In genomic region chr11:78095144-78095516, GRCm38 (mm10) we compare ENCODE assay signal across 8 mouse cellular contexts. TPM values are rescaled to one million over a fixed set of nuclear protein-coding genes. Genes with fewer than 3 reads are reported as not detected.
DNase-seq lines count a peak whose midpoint lies in the region; ATAC-seq and TF ChIP-seq lines count a peak whose summit lies in the region.

No protein-coding gene starts in this region.

- H3K4me3 ChIP-seq in heart, embryonic 13.5 days, result peak overlapping the region; percentile 82
- peak overlapping the region; percentile 82 for H3K4me3 ChIP-seq in ES-Bruce4 (ENCODE audit: low read depth, low read length)
- peak overlapping the region; percentile 80 for H3K4me3 ChIP-seq in forebrain, postnatal 0 days (ENCODE audit: low read depth, low read length)
- peak overlapping the region; percentile 97 for H3K4me3 ChIP-seq in macrophage (ENCODE audit: inconsistent target)

- ATAC-seq in heart, embryonic 13.5 days (ENCODE audit: extremely low read depth, insufficient number of reproducible peaks, low FRiP score, low TSS enrichment), result no peak
- ATAC-seq in forebrain, postnatal 0 days, result no peak

- H3K4me2 ChIP-seq in heart, embryonic 13.5 days, result peak overlapping the region; percentile 87
- peak overlapping the region; percentile 87 for H3K4me2 ChIP-seq in forebrain, postnatal 0 days (ENCODE audit: low read depth)

- no peaks in the 10 kb centered on the region for H3K27me3 ChIP-seq in heart, embryonic 13.5 days (replicated peaks)
- H3K27me3 ChIP-seq in ES-Bruce4 (ENCODE audit: control insufficient read depth, insufficient read depth, low read length, poor library complexity, severe bottlenecking), result no peaks in the 10 kb centered on the region
- H3K27me3 ChIP-seq in forebrain, postnatal 0 days (ENCODE audit: insufficient read depth, low read length), result no peaks in the 10 kb centered on the region

- H3K27ac ChIP-seq in heart, embryonic 13.5 days (replicated peaks), result peak overlapping the region; percentile 93
- no peak overlapping the region for H3K27ac ChIP-seq in ES-Bruce4 (ENCODE audit: insufficient read depth, low read length)
- H3K27ac ChIP-seq in forebrain, postnatal 0 days (ENCODE audit: low read depth, low read length), result no peak overlapping the region; the same call in 1 of the 2 replicates
- H3K27ac ChIP-seq in macrophage, result peak overlapping the region; percentile 74

- peaks cover 14% of the 10 kb centered on the region; the same call in 1 of the 2 replicates for H3K36me3 ChIP-seq in heart, embryonic 13.5 days
- H3K36me3 ChIP-seq in ES-Bruce4 (ENCODE audit: control insufficient read depth, insufficient read depth, low read length, poor library complexity, severe bottlenecking), result no peaks in the 10 kb centered on the region
- no peaks in the 10 kb centered on the region for H3K36me3 ChIP-seq in forebrain, postnatal 0 days (ENCODE audit: insufficient read depth)
- H3K36me3 ChIP-seq in macrophage (ENCODE audit: inconsistent target), result no peaks in the 10 kb centered on the region

- H3K4me1 ChIP-seq in heart, embryonic 13.5 days, result peaks cover 40% of the 10 kb centered on the region
- no peaks in the 10 kb centered on the region for H3K4me1 ChIP-seq in ES-Bruce4 (ENCODE audit: control insufficient read depth, insufficient read depth, low read length)
- H3K4me1 ChIP-seq in forebrain, postnatal 0 days (ENCODE audit: insufficient read depth), result peaks cover 10% of the 10 kb centered on the region

- H3K79me2 ChIP-seq in macrophage (ENCODE audit: inconsistent target), result peaks cover 55% of the 10 kb centered on the region

- H3K9me3 ChIP-seq in heart, embryonic 13.5 days, result no peaks in the 10 kb centered on the region
- H3K9me3 ChIP-seq in ES-Bruce4 (replicated peaks; ENCODE audit: control insufficient read depth, insufficient read depth, low read length, poor library complexity, severe bottlenecking), result no peaks in the 10 kb centered on the region
- H3K9me3 ChIP-seq in forebrain, postnatal 0 days (ENCODE audit: low read length), result no peaks in the 10 kb centered on the region

- WGBS in heart, embryonic 13.5 days, result 15% methylated on average over 5 of the region's 5 CpGs
- WGBS in forebrain, postnatal 0 days, result 29% methylated on average over 5 of the region's 5 CpGs
- WGBS in macrophage (ENCODE audit: missing documents), result 37% methylated on average over 5 of the region's 5 CpGs

- DNase-seq in heart, postnatal 4 days, result no peak
- no peak for DNase-seq in forebrain, postnatal 0 days
- no peak for DNase-seq in left cerebral cortex, postnatal 25 days (ENCODE audit: low spot score in 2 of 2)
- no peak for DNase-seq in gastrocnemius, adult 8-10 months (ENCODE audit: low spot score in 2 of 2)
- no peak for DNase-seq in kidney, postnatal 10 days

- no peak for TF ChIP-seq CTCF in ES-Bruce4 (IDR thresholded peaks at IDR 0.05; ENCODE audit: low read depth, low read length)
- TF ChIP-seq CTCF in forebrain, postnatal 0 days (IDR thresholded peaks at IDR 0.05; ENCODE audit: low read depth), result no peak

- intact Hi-C loops in left cerebral cortex, postnatal 25 days (cut with DNase I), result loop anchor here (2.0 kb wide), 3 partner anchors 14 to 70 kb away; partner anchors contain the start of genes Eral1 and Traf4

- no peak for TF ChIP-seq POLR2A in ES-Bruce4 (IDR thresholded peaks at IDR 0.05; ENCODE audit: insufficient read depth, low read length)

- H3K9ac ChIP-seq in heart, embryonic 13.5 days, result peak overlapping the region; percentile 95
- H3K9ac ChIP-seq in ES-Bruce4 (ENCODE audit: low read depth, poor library complexity, severe bottlenecking), result peak overlapping the region; percentile 53
- peak overlapping the region; percentile 78 for H3K9ac ChIP-seq in forebrain, postnatal 0 days

- TF ChIP-seq EP300 in ES-Bruce4 (IDR thresholded peaks at IDR 0.05; ENCODE audit: insufficient read depth, low read depth, low read length), result no peak

RNA-seq across cellular contexts. Expression of gene Fam222b, which starts 0.7 kb away (rescaled TPM):
- 16.5 and 17.7 TPM in 2 replicates for polyA plus RNA-seq in heart, embryonic 13.5 days (2015; fragmentation: Nextera tagmentation; extraction: Ambion mirVana)
- total RNA-seq in heart, postnatal 4 days (2021), result 10 to 100 TPM; 17.1 to 17.5 TPM
- 17.5 and 18.1 TPM in 2 replicates for polyA plus RNA-seq in ES-Bruce4 (2011; ENCODE audit: insufficient read depth, insufficient read length, low read depth, missing spikeins)
- total RNA-seq in forebrain, postnatal 0 days (2014; rRNA removed), result 17.4 and 24.6 TPM in 2 replicates
- polyA plus RNA-seq in forebrain, postnatal 0 days (2015; fragmentation: Nextera tagmentation; extraction: Ambion mirVana), result 21.9 and 24.0 TPM in 2 replicates
- total RNA-seq in macrophage (2018; cell fraction: chromatin; rRNA removed), result 10 to 100 TPM in 16 of 26 experiments, 1 to 10 TPM in 10; 2.9 to 20.4 (median 10.9) TPM
- 10 to 100 TPM; 10.7 to 25.7 (median 19.3) TPM for total RNA-seq in macrophage (2018; cell fraction: cytosol; rRNA removed)
- total RNA-seq in macrophage (2018; cell fraction: nucleus; rRNA removed), result 10 to 100 TPM in 23 of 26 experiments, 1 to 10 TPM in 3; 5.1 to 25.2 (median 16.0) TPM
- polyA plus RNA-seq in macrophage (2018), result 10.7 to 14.6 TPM (median 14.0 TPM) in 3 replicates
- 10 to 100 TPM; 28.2 to 29.6 TPM for total RNA-seq in left cerebral cortex, postnatal 25 days (2021)
- 1 to 10 TPM; 5.6 to 7.8 (median 7.3) TPM for total RNA-seq in gastrocnemius, adult 8-10 months (2022)

RNA-seq across cellular contexts. Expression of gene Eral1, which starts 14.9 kb away (rescaled TPM):
- polyA plus RNA-seq in heart, embryonic 13.5 days (2015; fragmentation: Nextera tagmentation; extraction: Ambion mirVana), result 23.6 and 24.3 TPM in 2 replicates
- 10 to 100 TPM; 23.7 to 24.0 TPM for total RNA-seq in heart, postnatal 4 days (2021)
- 24.0 and 25.1 TPM in 2 replicates for polyA plus RNA-seq in ES-Bruce4 (2011; ENCODE audit: insufficient read depth, insufficient read length, low read depth, missing spikeins)
- 27.4 and 30.3 TPM in 2 replicates for total RNA-seq in forebrain, postnatal 0 days (2014; rRNA removed)
- polyA plus RNA-seq in forebrain, postnatal 0 days (2015; fragmentation: Nextera tagmentation; extraction: Ambion mirVana), result 25.5 and 26.7 TPM in 2 replicates
- 10 to 100 TPM in 24 of 26 experiments, 1 to 10 TPM in 2; 4.4 to 34.9 (median 21.1) TPM for total RNA-seq in macrophage (2018; cell fraction: chromatin; rRNA removed)
- total RNA-seq in macrophage (2018; cell fraction: cytosol; rRNA removed), result 10 to 100 TPM in 20 of 26 experiments, 1 to 10 TPM in 6; 7.9 to 14.1 (median 11.6) TPM
- total RNA-seq in macrophage (2018; cell fraction: nucleus; rRNA removed), result 10 to 100 TPM in 21 of 26 experiments, 1 to 10 TPM in 5; 6.8 to 24.9 (median 15.9) TPM
- polyA plus RNA-seq in macrophage (2018), result 8.4 to 13.2 TPM (median 12.4 TPM) in 3 replicates
- 10 to 100 TPM; 18.7 to 20.3 TPM for total RNA-seq in left cerebral cortex, postnatal 25 days (2021)
- total RNA-seq in gastrocnemius, adult 8-10 months (2022), result 10 to 100 TPM; 20.5 to 22.9 (median 22.6) TPM

RNA-seq across cellular contexts. Expression of gene Flot2, which starts 57.4 kb away (rescaled TPM):
- 71.8 and 83.9 TPM in 2 replicates for polyA plus RNA-seq in heart, embryonic 13.5 days (2015; fragmentation: Nextera tagmentation; extraction: Ambion mirVana)
- total RNA-seq in heart, postnatal 4 days (2021), result 10 to 100 TPM; 89.1 to 98.5 TPM
- polyA plus RNA-seq in ES-Bruce4 (2011; ENCODE audit: insufficient read depth, insufficient read length, low read depth, missing spikeins) (76.6 and 85.5 TPM in 2 replicates), macrophage (2018) (38.5 to 68.4 TPM (median 40.1 TPM) in 3 replicates)
- total RNA-seq in forebrain, postnatal 0 days (2014; rRNA removed), result 77.1 and 83.9 TPM in 2 replicates
- polyA plus RNA-seq in forebrain, postnatal 0 days (2015; fragmentation: Nextera tagmentation; extraction: Ambion mirVana), result 101 and 105 TPM in 2 replicates
- 10 to 100 TPM in 23 of 26 experiments, 1 to 10 TPM in 3; 5.1 to 51.8 (median 23.2) TPM for total RNA-seq in macrophage (2018; cell fraction: chromatin; rRNA removed)
- total RNA-seq in macrophage (2018; cell fraction: cytosol; rRNA removed), result 10 to 100 TPM; 36.4 to 58.5 (median 45.7) TPM
- 10 to 100 TPM; 14.3 to 50.3 (median 29.7) TPM for total RNA-seq in macrophage (2018; cell fraction: nucleus; rRNA removed)
- total RNA-seq in left cerebral cortex, postnatal 25 days (2021), result 10 to 100 TPM; 95.5 to 96.8 TPM
- total RNA-seq in gastrocnemius, adult 8-10 months (2022), result 10 to 100 TPM; 43.7 to 49.7 (median 48.6) TPM

Comparison
In these comparisons a context has a peak if more than half of its experiments do, and no peak if none do; other contexts are left out.
1. H3K27ac ChIP-seq: peak in heart, embryonic 13.5 days (single experiment) and macrophage (single experiment); none in ES-Bruce4 (single experiment) and forebrain, postnatal 0 days (single experiment).
2. Peak in every context shown above with its lines, with median percentiles within 50 percentile points of each other: H3K4me3 ChIP-seq and H3K9ac ChIP-seq.